Mouse (Mus musculus): ENCODE measurements around the gene Igf2bp2. TPM values are rescaled to one million over a fixed set of nuclear protein-coding genes. Genes with fewer than 3 reads are reported as not detected.

The Igf2bp2 gene
- polyA plus RNA-seq, 1 experiment from 2014 or later, result 5.2 TPM

GRCm38 (mm10) chr16:22119524-22119923 lies 43.6 kb downstream of the Igf2bp2 start:
- Histone ChIP-seq H3K9ac (replicated peaks) (no peak overlapping the region), H3K4me1 (ENCODE audit: insufficient read depth) (peaks cover 4% of the 10 kb centered on the region; the same call in 1 of the 2 replicates), H3K27ac (ENCODE audit: low read depth) (peak overlapping the region; percentile 39; the same call in 1 of the 2 replicates), H3K36me3 (replicated peaks; ENCODE audit: insufficient read depth, low read length) (no peaks in the 10 kb centered on the region), H3K4me3 (ENCODE audit: low read depth, low read length) (0 out of 2 replicates have a peak overlapping the region, but pooled peaks have one; percentile 2), H3K27me3 (ENCODE audit: insufficient read depth, low read length) (no peaks in the 10 kb centered on the region), H3K4me2 (ENCODE audit: low read depth, low read length) (peak overlapping the region; percentile 33), H3K9me3 (ENCODE audit: low read length) (no peaks in the 10 kb centered on the region)
- TF ChIP-seq EP300 (IDR thresholded peaks at IDR 0.05; ENCODE audit: low read depth) (no peak), CTCF (IDR thresholded peaks at IDR 0.05; ENCODE audit: low read depth) (no peak)
- ATAC-seq (peak; percentile 44; the same call in 1 of the 2 replicates), DNase-seq (peak; percentile 44)
- 32% methylated on average over 15 of the region's 15 CpGs for WGBS (ENCODE audit: insufficient replicate concordance)

GRCm38 (mm10) chr16:22118716-22119501 lies 44.2 kb downstream of the Igf2bp2 start:
- Histone ChIP-seq H3K4me1 (ENCODE audit: insufficient read depth) (peaks cover 4% of the 10 kb centered on the region; the same call in 1 of the 2 replicates), H3K27ac (ENCODE audit: low read depth) (0 out of 2 replicates have a peak overlapping the region, but pooled peaks have one; percentile 39), H3K27me3 (ENCODE audit: insufficient read depth, low read length) (no peaks in the 10 kb centered on the region), H3K9ac (replicated peaks) (no peak overlapping the region), H3K4me3 (ENCODE audit: low read depth, low read length) (0 out of 2 replicates have a peak overlapping the region, but pooled peaks have one; percentile 2), H3K4me2 (ENCODE audit: low read depth, low read length) (peak overlapping the region; percentile 33), H3K9me3 (ENCODE audit: low read length) (no peaks in the 10 kb centered on the region), H3K36me3 (replicated peaks; ENCODE audit: insufficient read depth, low read length) (no peaks in the 10 kb centered on the region)
- no peak for ATAC-seq
- no peak for TF ChIP-seq EP300 (IDR thresholded peaks at IDR 0.05; ENCODE audit: low read depth)
- no peak for DNase-seq
- 46% methylated on average over 14 of the region's 14 CpGs for WGBS (ENCODE audit: insufficient replicate concordance)

GRCm38 (mm10) chr16:22118151-22118550 lies 44.9 kb downstream of the Igf2bp2 start:
- 88% methylated on average over 4 of the region's 4 CpGs for WGBS (ENCODE audit: insufficient replicate concordance)
- DNase-seq (no peak), ATAC-seq (no peak)
- no peaks in the 10 kb centered on the region for H3K27me3 ChIP-seq (ENCODE audit: insufficient read depth, low read length)
- H3K27ac ChIP-seq (ENCODE audit: low read depth), result no peak overlapping the region
- no peak overlapping the region for H3K4me3 ChIP-seq (ENCODE audit: low read depth, low read length)
- TF ChIP-seq EP300 (IDR thresholded peaks at IDR 0.05; ENCODE audit: low read depth) (no peak), CTCF (IDR thresholded peaks at IDR 0.05; ENCODE audit: low read depth) (no peak)
- no peak overlapping the region for H3K4me2 ChIP-seq (ENCODE audit: low read depth, low read length)
- H3K36me3 ChIP-seq (replicated peaks; ENCODE audit: insufficient read depth, low read length), result no peaks in the 10 kb centered on the region
- no peaks in the 10 kb centered on the region for H3K9me3 ChIP-seq (ENCODE audit: low read length)
- H3K4me1 ChIP-seq (ENCODE audit: insufficient read depth), result peaks cover 4% of the 10 kb centered on the region; the same call in 1 of the 2 replicates
- no peak overlapping the region for H3K9ac ChIP-seq (replicated peaks)

- DNase-seq (no peak), ATAC-seq (no peak)
- Histone ChIP-seq H3K27me3 (ENCODE audit: insufficient read depth, low read length) (no peaks in the 10 kb centered on the region), H3K9me3 (ENCODE audit: low read length) (no peaks in the 10 kb centered on the region), H3K4me1 (ENCODE audit: insufficient read depth) (peaks cover 4% of the 10 kb centered on the region; the same call in 1 of the 2 replicates), H3K4me2 (ENCODE audit: low read depth, low read length) (no peak overlapping the region), H3K9ac (replicated peaks) (no peak overlapping the region), H3K27ac (ENCODE audit: low read depth) (no peak overlapping the region), H3K36me3 (replicated peaks; ENCODE audit: insufficient read depth, low read length) (no peaks in the 10 kb centered on the region), H3K4me3 (ENCODE audit: low read depth, low read length) (no peak overlapping the region)
- 81% methylated on average over 4 of the region's 4 CpGs for WGBS (ENCODE audit: insufficient replicate concordance)
- TF ChIP-seq CTCF (IDR thresholded peaks at IDR 0.05; ENCODE audit: low read depth) (no peak), EP300 (IDR thresholded peaks at IDR 0.05; ENCODE audit: low read depth) (no peak)
Observed at GRCm38 (mm10) chr16:22116748-22117147, 46.4 kb downstream of the Igf2bp2 start.

GRCm38 (mm10) chr16:22116058-22116457 lies 47.0 kb downstream of the Igf2bp2 start:
- no peak overlapping the region for H3K9ac ChIP-seq (replicated peaks)
- H3K36me3 ChIP-seq (replicated peaks; ENCODE audit: insufficient read depth, low read length), result no peaks in the 10 kb centered on the region
- DNase-seq (no peak), ATAC-seq (no peak)
- TF ChIP-seq CTCF (IDR thresholded peaks at IDR 0.05; ENCODE audit: low read depth) (no peak), EP300 (IDR thresholded peaks at IDR 0.05; ENCODE audit: low read depth) (no peak)
- WGBS (ENCODE audit: insufficient replicate concordance), result 41% methylated on average over 6 of the region's 6 CpGs
- no peak overlapping the region for H3K27ac ChIP-seq (ENCODE audit: low read depth)
- no peaks in the 10 kb centered on the region for H3K9me3 ChIP-seq (ENCODE audit: low read length)
- peaks cover 4% of the 10 kb centered on the region; the same call in 1 of the 2 replicates for H3K4me1 ChIP-seq (ENCODE audit: insufficient read depth)
- no peak overlapping the region for H3K4me3 ChIP-seq (ENCODE audit: low read depth, low read length)
- no peaks in the 10 kb centered on the region for H3K27me3 ChIP-seq (ENCODE audit: insufficient read depth, low read length)
- H3K4me2 ChIP-seq (ENCODE audit: low read depth, low read length), result no peak overlapping the region

- TF ChIP-seq EP300 (IDR thresholded peaks at IDR 0.05; ENCODE audit: low read depth) (no peak), CTCF (IDR thresholded peaks at IDR 0.05; ENCODE audit: low read depth) (no peak)
- Histone ChIP-seq H3K9ac (replicated peaks) (no peak overlapping the region), H3K4me1 (ENCODE audit: insufficient read depth) (no peaks in the 10 kb centered on the region), H3K4me2 (ENCODE audit: low read depth, low read length) (no peak overlapping the region), H3K27me3 (ENCODE audit: insufficient read depth, low read length) (no peaks in the 10 kb centered on the region), H3K4me3 (ENCODE audit: low read depth, low read length) (no peak overlapping the region), H3K9me3 (ENCODE audit: low read length) (no peaks in the 10 kb centered on the region), H3K27ac (ENCODE audit: low read depth) (no peak overlapping the region), H3K36me3 (replicated peaks; ENCODE audit: insufficient read depth, low read length) (no peaks in the 10 kb centered on the region)
- no peak for DNase-seq
- no peak for ATAC-seq
- 78% methylated on average over 1 of the region's 1 CpGs for WGBS (ENCODE audit: insufficient replicate concordance)
Observed at GRCm38 (mm10) chr16:22110036-22110435, 53.1 kb downstream of the Igf2bp2 start.

All from liver, postnatal 0 days (tissue).